Mouse (Mus musculus) cerebellum, adult 11 months (tissue): ENCODE measurements at regions not wholly inside any gene's neighbourhood (a gene's known extent, or its start where the extent isn't known, plus 50 kb on each side); places are given as distances from the start of the nearest gene placed in this dataset.

Experiments used
- DNase-seq: peaks from one replicate; pipeline ENCODE4 v3.0.0; 2022

GRCm38 (mm10) chr15:52577614-52578013 is 1307.1 kb upstream of the Gm7489 start:
- no peak for DNase-seq

GRCm38 (mm10) chr15:52589391-52589790 is 1295.3 kb upstream of the Gm7489 start:
- no peak for DNase-seq

- no peak for DNase-seq
Measured at GRCm38 (mm10) chr15:52599511-52599910, 1285.2 kb upstream of the Gm7489 start.

DNA sequence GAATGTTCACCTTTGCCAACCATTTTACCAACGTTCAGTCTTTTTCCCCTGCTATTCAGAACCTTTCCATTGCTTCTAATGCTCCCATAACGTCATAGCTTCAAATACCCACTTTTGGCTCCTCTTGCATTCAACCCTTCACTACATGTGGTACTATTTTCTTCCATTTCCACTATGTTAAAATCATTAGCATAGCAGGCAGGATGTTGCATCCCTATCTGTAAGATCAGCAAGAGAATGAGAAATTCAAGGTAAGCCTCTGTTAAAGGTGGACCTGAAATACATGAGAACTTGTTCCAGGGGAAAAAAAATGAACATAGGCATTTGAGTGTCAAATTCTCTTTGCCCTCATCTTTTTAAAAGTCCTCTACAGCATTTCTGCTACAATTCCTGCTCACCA is 1284.7 kb upstream of the Gm7489 start:
- no peak for DNase-seq

- no peak for DNase-seq
Measured at GRCm38 (mm10) chr15:52639790-52640189, 1244.9 kb upstream of the Gm7489 start.

GRCm38 (mm10) chr15:52645961-52646360 is 1238.7 kb upstream of the Gm7489 start:
- DNase-seq = no peak

DNA sequence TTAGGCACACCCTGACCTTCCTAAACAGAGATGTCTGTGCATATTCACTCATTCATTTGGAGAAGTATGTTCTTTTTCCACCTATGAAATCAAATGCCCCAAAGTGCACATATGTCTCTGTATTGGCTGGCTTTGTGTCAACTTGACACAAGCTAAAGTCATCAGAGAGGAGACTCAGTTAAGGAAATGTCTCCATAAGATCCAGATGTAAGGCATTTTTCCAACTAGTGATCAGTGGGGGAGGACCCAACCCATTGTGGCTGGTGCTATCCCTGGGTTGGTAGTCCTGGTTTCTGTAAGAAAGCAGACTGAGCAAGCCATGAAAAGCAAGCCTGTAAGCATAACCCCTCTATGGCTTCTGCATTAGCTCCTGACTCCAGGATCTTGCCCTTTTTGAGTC is 1226.8 kb upstream of the Gm7489 start:
- DNase-seq = no peak
